Mouse (Mus musculus) limb, embryonic 13.5 days (tissue): ENCODE measurements around the gene Taf3. TPM values are rescaled to one million over a fixed set of nuclear protein-coding genes. Genes with fewer than 3 reads are reported as not detected.

Source experiments
- ATAC-seq: fragments of 200-750 bp; cut with Nextera tagmentation; 2 replicates; pipeline ENCODE4 v1.8.0; 2017; ENCODE audit warnings: low read depth, moderate number of reproducible peaks, moderate TSS enrichment; ENCODE audit not compliant: low FRiP score
- H3K27ac ChIP-seq: fragments of 300-500 bp; sonication (generic); 2 replicates; pipeline ENCODE4 v1.5.1; 2015; ENCODE audit warnings: inconsistent platforms, mild to moderate bottlenecking, moderate library complexity
- H3K27me3 ChIP-seq: fragments of 300-500 bp; sonication (generic); 2 replicates; pipeline ENCODE4 v1.6.1; 2015; ENCODE audit warnings: mild to moderate bottlenecking, inconsistent platforms
- H3K36me3 ChIP-seq: fragments of 300-500 bp; sonication (generic); 2 replicates; pipeline ENCODE4 v1.6.1; 2015; ENCODE audit warnings: inconsistent platforms, mild to moderate bottlenecking, moderate library complexity
- H3K4me1 ChIP-seq: fragments of 300-500 bp; sonication (generic); 2 replicates; pipeline ENCODE4 v1.6.1; 2015; ENCODE audit warnings: inconsistent platforms
- H3K4me2 ChIP-seq: fragments of 300-500 bp; sonication (generic); replicated peaks from 2 replicates; pipeline ENCODE4 v1.6.1; 2015; ENCODE audit warnings: inconsistent platforms, mild to moderate bottlenecking, moderate library complexity
- H3K4me3 ChIP-seq: fragments of 300-500 bp; sonication (generic); 2 replicates; pipeline ENCODE4 v1.5.1; 2015; ENCODE audit warnings: moderate library complexity, mild to moderate bottlenecking, inconsistent platforms
- H3K9ac ChIP-seq: fragments of 300-500 bp; sonication (generic); 2 replicates; pipeline ENCODE4 v1.6.1; 2015; ENCODE audit warnings: mild to moderate bottlenecking, inconsistent platforms
- H3K9me3 ChIP-seq: fragments of 300-500 bp; sonication (generic); 2 replicates; pipeline ENCODE4 v1.6.1; 2016; ENCODE audit warnings: inconsistent platforms
- WGBS: fragments of 180-500 bp; shearing (Covaris S2); methylation state at CpG from one replicate; pipeline ENCODE4 v1.1.7; 2015; 5-methylcytosine and 5-hydroxymethylcytosine counted together
- polyA plus RNA-seq: library from polyadenylated mRNA; unstranded; fragments of >200 nt; fragmentation: Nextera tagmentation; extraction: Ambion mirVana; gene quantifications from 2 replicates; pipeline ENCODE4 v1.2.1, GENCODE M21; 2015

Gene Taf3
- polyA plus RNA-seq, 1 experiment from 2014 or later, result 15.2 TPM

GRCm38 (mm10) chr2:10051996-10052395, 3.6 kb upstream of the Taf3 start:
- H3K4me1 ChIP-seq, result peaks cover 13% of the 10 kb centered on the region

DNA sequence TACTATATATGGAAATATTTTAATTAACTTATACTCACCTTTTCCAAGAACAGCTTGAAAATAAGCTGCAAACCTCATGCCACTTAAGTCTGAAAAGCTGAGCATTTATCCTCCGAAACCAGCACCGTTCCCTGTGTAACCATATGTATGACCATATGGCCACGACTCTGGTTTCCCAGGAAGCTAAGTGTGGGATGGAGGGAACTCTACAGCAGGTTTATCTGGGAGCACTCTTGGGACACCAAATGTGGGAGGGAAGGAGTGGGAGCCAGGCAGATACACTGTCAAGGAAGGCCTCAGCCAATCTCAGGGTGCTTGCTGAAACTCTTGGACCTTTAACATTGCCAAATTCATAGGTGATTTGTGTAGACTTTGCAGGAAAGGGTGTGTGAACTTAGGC, 2.5 kb upstream of the Taf3 start:
- no peak overlapping the region for H3K4me3 ChIP-seq
- no peak for ATAC-seq
- peaks cover 22% of the 10 kb centered on the region for H3K36me3 ChIP-seq
- 81% methylated on average over 3 of the region's 3 CpGs for WGBS
- H3K4me1 ChIP-seq, result peaks cover 17% of the 10 kb centered on the region
- H3K27me3 ChIP-seq, result no peaks in the 10 kb centered on the region
- no peaks in the 10 kb centered on the region for H3K9me3 ChIP-seq
- H3K4me2 ChIP-seq, result no peak overlapping the region
- no peak overlapping the region for H3K9ac ChIP-seq
- H3K27ac ChIP-seq, result no peak overlapping the region

More at GRCm38 (mm10) chr2:10051996-10052395, 3.6 kb upstream of the Taf3 start:
- no peak overlapping the region for H3K4me2 ChIP-seq
- no peaks in the 10 kb centered on the region for H3K27me3 ChIP-seq
- H3K27ac ChIP-seq, result no peak overlapping the region
- peaks cover 30% of the 10 kb centered on the region for H3K36me3 ChIP-seq
- 91% methylated on average over 1 of the region's 1 CpGs for WGBS
- H3K9ac ChIP-seq, result no peak overlapping the region
- no peak for ATAC-seq
- no peaks in the 10 kb centered on the region for H3K9me3 ChIP-seq
- H3K4me3 ChIP-seq, result no peak overlapping the region

GRCm38 (mm10) chr2:10049456-10049855, 1.1 kb upstream of the Taf3 start:
- 17% methylated on average over 10 of the region's 10 CpGs for WGBS
- H3K4me1 ChIP-seq, result peaks cover 17% of the 10 kb centered on the region
- peak overlapping the region; percentile 35 for H3K9ac ChIP-seq

DNA sequence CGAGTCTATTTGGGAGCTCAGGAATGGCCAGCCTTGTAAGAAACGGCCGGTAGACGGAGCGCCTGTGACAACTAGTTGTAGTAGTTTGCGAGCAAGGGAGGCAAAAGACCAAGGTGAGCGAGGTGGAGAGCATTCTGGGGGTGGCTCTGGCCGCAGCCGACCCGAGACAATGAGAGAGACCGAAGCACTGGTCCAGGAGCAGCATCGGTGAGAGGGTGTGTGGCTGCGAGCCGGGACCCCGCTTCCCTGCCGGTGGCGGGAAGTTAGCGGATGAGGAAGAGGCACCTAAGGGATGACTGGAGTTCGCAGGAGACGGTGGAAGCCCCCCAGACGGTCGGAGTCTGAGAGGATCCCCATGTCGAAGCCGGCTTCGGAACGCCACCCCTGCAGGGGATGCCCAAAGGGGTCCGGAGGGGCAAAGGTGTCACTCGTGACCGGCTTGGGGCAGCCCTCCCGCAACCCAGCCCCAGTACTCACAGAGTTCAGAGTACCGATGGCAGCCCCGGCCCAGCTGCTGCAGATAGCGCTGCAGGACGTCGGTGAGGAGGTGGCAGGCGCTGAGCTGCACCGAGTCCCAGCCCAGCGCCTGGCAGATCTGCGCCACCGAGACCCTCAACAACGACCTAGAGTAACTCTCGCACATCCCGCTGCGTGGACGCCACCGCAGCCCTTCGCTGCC, 499 bp downstream of the Taf3 start:
- peak; percentile 76 for ATAC-seq
- H3K27ac ChIP-seq, result peak overlapping the region; percentile 63

More at GRCm38 (mm10) chr2:10049456-10049855, 1.1 kb upstream of the Taf3 start:
- ATAC-seq, result no peak
- H3K9me3 ChIP-seq, result no peaks in the 10 kb centered on the region
- H3K36me3 ChIP-seq, result peaks cover 8% of the 10 kb centered on the region
- peak overlapping the region; percentile 68 for H3K4me2 ChIP-seq
- peak overlapping the region; percentile 94 for H3K4me3 ChIP-seq
- H3K27ac ChIP-seq, result no peak overlapping the region
- no peaks in the 10 kb centered on the region for H3K27me3 ChIP-seq

GRCm38 (mm10) chr2:10034976-10035375, 13.4 kb downstream of the Taf3 start:
- H3K9ac ChIP-seq, result no peak overlapping the region
- no peaks in the 10 kb centered on the region for H3K9me3 ChIP-seq
- no peak overlapping the region for H3K4me2 ChIP-seq
- no peaks in the 10 kb centered on the region for H3K27me3 ChIP-seq
- ATAC-seq, result no peak
- H3K4me3 ChIP-seq, result no peak overlapping the region
- WGBS, result 81% methylated on average over 3 of the region's 3 CpGs
- H3K4me1 ChIP-seq, result 0 out of 2 replicates have a peak, but pooled peaks cover 2% of the 10 kb centered on the region
- H3K27ac ChIP-seq, result no peak overlapping the region
- H3K36me3 ChIP-seq, result peaks cover 14% of the 10 kb centered on the region

More for the DNA sequence above, 499 bp downstream of the Taf3 start:
- Histone ChIP-seq H3K4me2 (peak overlapping the region; percentile 87), H3K4me1 (peaks cover 17% of the 10 kb centered on the region), H3K36me3 (no peaks in the 10 kb centered on the region), H3K4me3 (peak overlapping the region; percentile 94), H3K9me3 (no peaks in the 10 kb centered on the region), H3K9ac (peak overlapping the region; percentile 85), H3K27me3 (no peaks in the 10 kb centered on the region)
- WGBS, result under 1% methylated on average over 47 of the region's 47 CpGs

- no peak overlapping the region for H3K4me2 ChIP-seq
- H3K4me1 ChIP-seq, result 0 out of 2 replicates have a peak, but pooled peaks cover 8% of the 10 kb centered on the region
- H3K27me3 ChIP-seq, result no peaks in the 10 kb centered on the region
- no peak overlapping the region for H3K27ac ChIP-seq
- no peak overlapping the region for H3K4me3 ChIP-seq
- no peak overlapping the region for H3K9ac ChIP-seq
- 59% methylated on average over 4 of the region's 4 CpGs for WGBS
- no peaks in the 10 kb centered on the region for H3K9me3 ChIP-seq
- no peak for ATAC-seq
- H3K36me3 ChIP-seq, result 0 out of 2 replicates have a peak, but pooled peaks cover 4% of the 10 kb centered on the region
Measured at GRCm38 (mm10) chr2:10033684-10034083, 14.7 kb downstream of the Taf3 start.

DNA sequence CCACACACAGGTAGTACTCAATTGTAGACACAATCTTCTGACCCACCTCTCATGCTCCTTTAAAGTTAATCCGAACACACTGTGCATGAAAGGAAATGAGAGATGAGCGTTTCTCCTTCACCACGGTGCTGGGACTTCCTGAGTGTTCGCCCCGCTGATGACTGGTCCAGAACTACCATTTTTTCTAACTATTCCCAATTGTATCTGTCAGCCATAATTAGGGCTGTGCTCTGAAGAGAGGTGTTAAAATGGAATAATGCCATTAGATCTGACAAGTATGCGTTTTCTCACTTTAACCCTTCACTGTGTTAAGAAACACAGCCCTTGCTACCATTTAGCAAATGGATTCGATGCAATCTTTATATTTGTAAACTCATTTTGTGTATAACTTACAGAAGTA, 18.6 kb downstream of the Taf3 start:
- 62% methylated on average over 7 of the region's 7 CpGs for WGBS
- no peak overlapping the region for H3K9ac ChIP-seq
- H3K9me3 ChIP-seq, result no peaks in the 10 kb centered on the region
- H3K4me1 ChIP-seq, result 0 out of 2 replicates have a peak, but pooled peaks cover 8% of the 10 kb centered on the region
- no peaks in the 10 kb centered on the region for H3K36me3 ChIP-seq
- H3K4me2 ChIP-seq, result no peak overlapping the region
- no peak for ATAC-seq
- H3K27ac ChIP-seq, result no peak overlapping the region
- no peak overlapping the region for H3K4me3 ChIP-seq
- no peaks in the 10 kb centered on the region for H3K27me3 ChIP-seq

DNA sequence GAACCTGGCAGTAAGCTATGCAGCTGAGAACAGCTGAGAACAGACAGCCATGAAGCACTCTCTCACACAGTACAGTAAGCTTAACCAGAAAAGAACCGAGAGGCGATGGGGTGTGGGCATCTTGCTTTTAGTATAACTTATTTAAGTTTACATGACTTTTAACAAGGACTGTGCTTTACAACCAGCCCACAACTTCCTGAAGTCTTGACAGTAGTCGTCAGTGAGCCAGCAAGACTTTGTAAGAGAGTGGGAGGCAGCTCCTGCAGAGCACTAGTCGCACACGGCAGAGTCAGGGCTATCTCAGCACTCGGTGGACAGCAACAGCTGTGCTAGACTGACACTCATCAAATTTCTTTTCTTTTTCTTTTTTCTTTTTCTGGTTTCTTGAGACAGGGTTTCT, 24.1 kb downstream of the Taf3 start:
- Histone ChIP-seq H3K27me3 (no peaks in the 10 kb centered on the region), H3K36me3 (no peaks in the 10 kb centered on the region), H3K9ac (no peak overlapping the region), H3K27ac (no peak overlapping the region), H3K9me3 (no peaks in the 10 kb centered on the region), H3K4me3 (no peak overlapping the region), H3K4me1 (no peaks in the 10 kb centered on the region), H3K4me2 (no peak overlapping the region)
- 76% methylated on average over 6 of the region's 6 CpGs for WGBS
- ATAC-seq, result no peak

DNA sequence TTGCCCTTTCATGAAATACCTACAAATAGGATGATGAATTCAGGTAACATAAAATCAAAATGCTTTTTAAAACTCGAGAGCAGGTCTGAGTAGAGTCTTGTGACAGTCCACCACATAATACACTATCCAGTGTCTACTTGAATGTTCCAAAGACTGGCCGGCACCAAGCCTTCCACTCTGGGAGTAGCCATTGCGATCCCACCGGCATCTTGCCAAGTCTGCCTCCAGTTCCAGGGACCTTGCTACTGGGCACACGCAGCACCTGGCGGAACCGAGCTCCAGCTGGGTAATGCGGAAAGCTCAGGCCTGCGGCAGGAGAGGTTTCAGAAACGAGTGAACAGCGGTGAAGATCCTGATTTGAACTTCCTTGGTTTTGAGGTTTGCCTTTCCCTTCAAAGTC, 27.1 kb downstream of the Taf3 start:
- H3K4me2 ChIP-seq, result no peak overlapping the region
- ATAC-seq, result no peak
- H3K9ac ChIP-seq, result no peak overlapping the region
- H3K4me1 ChIP-seq, result no peaks in the 10 kb centered on the region
- no peaks in the 10 kb centered on the region for H3K9me3 ChIP-seq
- no peaks in the 10 kb centered on the region for H3K36me3 ChIP-seq
- WGBS, result 88% methylated on average over 11 of the region's 11 CpGs
- no peak overlapping the region for H3K27ac ChIP-seq
- H3K4me3 ChIP-seq, result no peak overlapping the region
- no peaks in the 10 kb centered on the region for H3K27me3 ChIP-seq

DNA sequence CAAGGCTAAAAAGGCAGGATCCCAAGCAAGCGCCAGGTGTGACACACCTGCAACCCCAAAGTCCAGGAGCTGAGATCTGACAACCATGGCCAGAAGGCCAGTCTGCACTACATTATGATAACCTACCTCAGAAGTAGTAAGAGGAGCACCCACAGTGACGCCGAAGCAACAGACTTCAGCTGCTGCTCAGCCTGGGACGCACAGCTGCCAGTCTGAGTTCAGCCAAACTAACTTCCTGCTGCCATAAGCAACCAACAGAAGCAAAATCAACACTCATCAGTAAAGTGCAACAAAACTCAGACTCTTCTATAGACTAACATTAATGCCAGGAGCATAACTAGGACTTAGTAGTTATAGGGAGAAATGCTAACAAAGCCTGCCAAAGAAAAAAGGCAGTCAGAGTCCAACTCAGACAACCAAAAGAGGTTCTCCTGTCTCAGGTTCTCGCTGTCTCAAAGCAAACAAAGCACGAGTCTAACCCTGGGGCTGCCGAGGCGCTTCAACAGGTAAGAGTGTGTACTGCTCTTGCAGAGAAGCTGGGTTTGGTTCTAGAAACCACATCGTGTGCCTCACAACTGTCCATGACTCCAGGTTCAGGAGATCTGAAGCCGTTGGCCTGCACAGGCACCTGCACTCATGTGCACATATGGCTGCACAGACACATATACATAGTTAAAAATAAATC, 33.3 kb downstream of the Taf3 start:
- ATAC-seq, result no peak
- 0 out of 2 replicates have a peak, but pooled peaks cover under 1% of the 10 kb centered on the region for H3K4me1 ChIP-seq
- no peaks in the 10 kb centered on the region for H3K27me3 ChIP-seq
- H3K9me3 ChIP-seq, result no peaks in the 10 kb centered on the region
- 82% methylated on average over 10 of the region's 10 CpGs for WGBS
- no peak overlapping the region for H3K9ac ChIP-seq
- H3K27ac ChIP-seq, result no peak overlapping the region
- H3K36me3 ChIP-seq, result no peaks in the 10 kb centered on the region
- H3K4me2 ChIP-seq, result no peak overlapping the region
- no peak overlapping the region for H3K4me3 ChIP-seq

DNA sequence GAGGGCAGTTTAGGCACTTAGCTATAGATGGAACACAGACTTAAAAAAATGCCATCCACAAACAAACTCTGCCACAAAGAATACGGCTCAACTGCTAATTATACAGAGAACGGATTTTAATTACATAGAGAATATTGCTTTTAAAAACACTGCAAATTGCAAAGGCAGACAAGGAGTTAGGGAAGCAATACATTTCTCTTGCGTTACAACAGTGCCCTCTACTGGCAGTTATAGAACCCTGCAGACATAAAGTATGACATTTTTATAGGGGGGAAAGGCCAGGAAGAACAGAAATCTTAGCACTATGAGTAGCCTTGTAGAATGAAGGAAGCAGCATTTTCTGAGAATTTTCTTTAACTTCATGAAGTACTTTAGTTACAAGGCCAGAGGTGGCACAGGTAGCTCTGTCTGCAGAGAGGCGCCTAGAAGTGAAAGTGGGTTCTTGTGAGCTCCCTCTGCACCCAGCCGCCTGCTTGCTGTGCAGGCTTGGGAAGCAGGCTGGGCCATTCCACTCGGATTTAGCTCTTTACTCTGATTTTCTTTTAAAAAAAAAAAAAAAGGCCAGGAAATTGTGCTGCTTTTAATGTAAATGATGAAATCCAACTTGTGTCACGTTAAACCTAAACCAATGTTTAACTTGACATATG, 38.0 kb downstream of the Taf3 start:
- H3K36me3 ChIP-seq, result no peaks in the 10 kb centered on the region
- no peaks in the 10 kb centered on the region for H3K27me3 ChIP-seq
- no peak overlapping the region for H3K4me2 ChIP-seq
- no peak overlapping the region for H3K27ac ChIP-seq
- no peak overlapping the region for H3K4me3 ChIP-seq
- WGBS, result 31% methylated on average over 7 of the region's 7 CpGs
- peaks cover 16% of the 10 kb centered on the region; the same call in 1 of the 2 replicates for H3K4me1 ChIP-seq
- H3K9me3 ChIP-seq, result no peaks in the 10 kb centered on the region
- peak; percentile 59; the same call in 1 of the 2 replicates for ATAC-seq
- no peak overlapping the region for H3K9ac ChIP-seq

GRCm38 (mm10) chr2:10009671-10010254, 38.6 kb downstream of the Taf3 start:
- Histone ChIP-seq H3K27me3 (no peaks in the 10 kb centered on the region), H3K4me3 (no peak overlapping the region), H3K9me3 (no peaks in the 10 kb centered on the region), H3K9ac (no peak overlapping the region), H3K36me3 (no peaks in the 10 kb centered on the region), H3K4me1 (peaks cover 16% of the 10 kb centered on the region; the same call in 1 of the 2 replicates), H3K27ac (no peak overlapping the region), H3K4me2 (no peak overlapping the region)
- ATAC-seq, result no peak
- WGBS, result 60% methylated on average over 13 of the region's 13 CpGs
